Mouse (Mus musculus): ENCODE measurements at regions not wholly inside any gene's neighbourhood (a gene's known extent, or its start where the extent isn't known, plus 50 kb on each side); places are given as distances from the start of the nearest gene placed in this dataset.

DNA sequence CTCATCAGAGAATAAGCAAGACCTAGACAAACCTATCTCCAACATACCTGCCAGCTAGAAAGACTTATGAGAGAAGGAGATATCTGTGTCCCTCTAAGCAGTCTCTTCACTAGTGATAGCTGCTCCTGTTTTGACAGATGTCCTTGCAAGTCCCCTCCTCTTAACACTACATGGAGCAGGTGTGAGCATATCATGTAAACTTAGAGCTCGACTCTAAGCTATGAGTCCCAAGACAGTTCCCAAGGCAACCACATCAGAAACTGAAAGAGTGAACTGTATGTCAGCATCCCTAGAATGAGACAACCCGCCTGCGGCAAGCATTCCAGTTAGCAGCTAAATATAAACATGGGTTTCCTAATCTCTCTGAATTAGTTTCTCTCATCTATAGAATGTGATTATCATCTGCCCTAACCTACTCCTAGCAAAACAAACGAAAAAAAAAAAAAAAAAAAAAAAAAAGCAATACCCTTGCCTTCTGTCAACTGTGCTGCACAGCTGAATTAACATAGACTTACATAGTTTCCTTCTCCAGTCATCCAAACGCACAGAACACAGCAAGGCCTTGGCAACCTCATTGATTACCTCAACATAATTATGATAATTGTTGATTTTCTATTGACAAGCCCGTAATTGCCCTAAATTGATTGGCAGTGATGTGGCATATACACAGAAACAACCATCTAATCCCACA is 383.4 kb downstream of the Samd5 start:
- DNase-seq, result no peak

DNA sequence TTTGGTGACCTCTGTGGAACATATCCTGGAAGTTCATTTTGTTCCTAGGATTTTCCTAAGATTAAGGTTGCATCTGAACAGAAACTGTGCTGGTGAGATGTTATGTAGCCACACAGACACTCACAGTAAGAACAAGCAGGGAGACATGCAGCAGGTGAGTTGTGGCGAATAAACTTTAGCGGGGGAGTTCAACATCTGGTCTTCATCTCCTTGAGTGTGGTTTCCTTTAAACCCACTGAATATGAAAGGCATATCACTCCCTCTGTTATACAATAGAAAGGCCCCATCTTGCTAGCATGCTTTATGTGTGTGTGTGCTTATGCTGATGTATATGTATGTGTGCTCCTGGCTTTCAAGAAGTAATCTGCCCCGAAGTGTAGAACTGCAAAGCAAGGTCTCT is 387.1 kb upstream of the Sash1 start:
- DNase-seq, result no peak

DNA sequence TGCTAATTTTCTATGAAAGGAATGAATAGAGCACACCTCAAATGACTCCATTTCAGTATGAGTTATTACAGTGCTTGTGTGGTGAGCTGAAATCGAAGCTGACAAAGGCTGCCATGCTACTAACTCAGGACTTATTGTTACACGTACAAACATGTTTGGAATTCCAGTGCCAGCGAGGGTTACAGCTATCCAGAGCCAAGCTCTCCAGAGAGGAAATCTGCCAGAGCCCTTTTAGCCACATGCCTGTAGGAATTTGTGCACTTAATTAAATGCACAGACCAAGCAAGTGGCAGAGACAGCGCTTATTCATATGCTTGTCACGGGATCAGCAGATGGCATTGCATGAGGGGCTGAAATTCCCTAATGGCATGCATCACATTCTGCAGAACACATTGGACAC is 386.4 kb upstream of the Sash1 start:
- DNase-seq, result no peak

DNA sequence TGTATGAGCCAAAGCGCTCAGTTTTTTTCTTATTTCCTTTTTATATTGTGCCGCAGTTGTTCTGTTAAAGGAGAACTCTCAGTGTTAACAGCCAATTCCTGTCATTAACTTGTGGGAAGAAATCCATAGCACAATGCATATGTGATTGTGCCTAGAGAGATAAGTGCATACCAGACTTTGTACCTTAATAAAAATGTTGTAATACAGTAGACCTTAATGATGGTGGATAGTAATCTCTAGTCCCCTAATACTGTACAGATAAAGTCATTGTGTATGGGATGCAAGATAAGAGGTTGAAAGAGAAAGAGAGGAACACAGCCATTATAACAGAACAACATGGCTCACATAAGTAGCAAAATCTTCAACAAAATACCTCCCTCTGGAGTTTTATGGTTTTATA is 379.7 kb upstream of the Sash1 start:
- no peak for DNase-seq

DNA sequence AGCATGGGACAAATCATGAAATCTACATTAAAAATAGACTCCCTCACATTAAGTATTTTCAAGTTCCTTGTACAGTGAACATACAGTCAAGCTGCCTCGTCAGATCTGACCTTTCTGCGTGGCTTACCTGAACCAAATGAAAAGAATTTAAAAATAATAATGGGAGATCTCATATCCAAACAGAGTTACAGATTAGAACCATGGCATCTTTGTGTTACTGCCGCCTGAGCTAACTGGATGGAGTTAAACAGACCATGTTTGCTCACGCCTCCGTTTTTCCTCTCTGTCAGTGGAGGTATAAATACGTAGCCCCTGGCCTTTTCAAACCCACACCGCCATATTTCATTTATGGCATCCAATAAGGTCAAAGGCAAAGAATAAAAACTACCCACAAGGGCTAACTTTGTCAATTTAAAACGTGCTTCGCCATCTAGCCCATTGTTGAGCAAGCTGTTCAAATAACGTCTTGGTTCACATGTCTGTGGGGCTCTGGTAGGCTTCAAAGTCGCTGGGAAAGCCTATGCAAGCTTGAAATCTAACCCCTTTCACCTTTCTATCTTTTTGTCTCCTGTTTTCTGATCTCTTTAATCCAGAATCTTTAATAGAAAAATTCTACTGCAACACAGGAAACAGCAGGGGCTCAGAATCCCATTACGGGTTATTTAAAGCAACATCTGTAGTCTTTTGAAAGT is 378.6 kb upstream of the Sash1 start:
- DNase-seq, result no peak

DNA sequence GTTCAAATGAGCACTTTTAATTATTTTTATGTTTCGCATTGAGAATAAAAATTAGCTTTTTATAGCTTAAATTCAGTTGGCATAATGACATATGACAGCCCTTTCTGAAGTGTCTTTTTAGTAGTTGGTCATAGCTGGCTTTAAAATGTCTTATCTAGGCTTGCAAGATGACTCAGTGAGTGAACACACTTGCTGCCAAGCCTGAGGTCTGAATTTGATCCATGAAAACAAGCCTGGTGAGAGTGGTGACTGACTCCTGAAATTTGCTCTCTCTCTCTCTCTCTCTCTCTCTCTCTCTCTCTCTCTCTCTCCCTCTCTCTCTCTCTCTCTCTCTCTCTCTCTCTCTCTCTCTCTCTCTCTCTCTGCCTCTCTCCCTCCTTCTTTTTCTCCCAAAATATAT is 372.8 kb upstream of the Sash1 start:
- no peak for DNase-seq

DNA sequence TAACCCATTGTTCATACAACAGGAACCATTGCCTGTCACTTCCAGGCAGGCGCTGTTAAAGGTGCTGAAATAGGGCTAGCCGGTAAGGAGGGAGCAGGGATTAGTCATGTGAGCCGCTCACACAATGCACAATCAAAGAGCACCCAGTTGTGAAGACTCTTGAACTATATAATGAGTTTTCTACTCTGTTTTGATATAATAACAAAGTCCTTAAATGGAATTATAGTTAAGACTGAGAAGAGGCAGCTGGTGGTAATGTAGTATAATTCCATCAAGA is 367.0 kb upstream of the Sash1 start:
- no peak for DNase-seq

DNA sequence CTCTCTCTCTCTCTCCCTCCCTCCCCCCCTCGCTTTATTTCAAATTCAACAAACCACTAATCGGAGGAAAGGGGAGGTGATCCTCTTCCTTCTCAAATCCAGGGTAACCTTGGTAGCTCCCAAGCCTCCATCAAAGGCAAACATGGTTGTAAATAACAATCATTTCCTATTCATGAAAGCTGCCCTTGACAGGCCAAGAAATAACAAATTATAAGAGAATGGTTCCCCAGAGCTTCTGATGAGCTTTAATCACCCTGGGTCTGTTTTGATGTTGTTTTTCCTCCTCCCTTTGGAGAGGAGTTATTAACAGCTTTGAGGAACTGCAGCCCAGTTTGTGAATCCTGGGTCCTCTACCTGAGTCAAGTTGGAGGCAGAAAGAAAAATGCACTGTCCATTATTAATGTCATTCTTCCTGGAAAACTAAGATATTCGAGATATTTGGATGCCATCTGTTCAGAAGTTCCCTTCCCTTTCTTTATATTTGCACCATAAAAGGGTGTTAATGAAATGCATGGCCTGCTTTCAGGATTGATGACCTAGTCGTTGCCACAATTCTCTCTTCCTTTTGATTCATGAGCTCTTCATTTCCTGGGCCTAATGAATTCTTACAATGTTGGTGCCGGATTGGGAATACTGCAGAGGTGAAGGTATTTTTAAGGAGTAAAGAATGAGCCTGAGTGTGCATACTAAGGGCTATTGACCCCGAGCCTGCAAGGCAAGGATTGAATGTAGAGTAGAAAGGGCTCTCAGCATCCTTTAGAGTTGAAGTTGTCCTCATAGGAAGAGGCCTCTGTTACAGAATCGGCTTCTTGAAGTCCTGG is 366.5 kb upstream of the Sash1 start:
- DNase-seq, result no peak

DNA sequence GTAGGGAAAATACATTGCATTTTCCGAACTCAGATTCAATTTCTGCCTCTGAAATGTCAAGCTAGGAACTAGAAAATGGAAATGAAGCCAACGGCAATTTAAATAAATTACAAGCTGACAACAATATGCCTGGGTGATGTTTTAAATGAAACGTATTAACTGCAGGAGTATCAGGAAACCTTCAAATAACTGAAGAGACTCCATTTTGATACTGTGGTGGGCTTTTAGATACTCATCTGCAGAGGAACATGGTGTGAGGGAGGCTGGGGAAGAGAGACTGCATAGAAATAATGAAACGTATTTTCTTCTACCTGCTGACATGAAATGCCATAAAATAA is 357.4 kb upstream of the Sash1 start:
- no peak for DNase-seq

DNA sequence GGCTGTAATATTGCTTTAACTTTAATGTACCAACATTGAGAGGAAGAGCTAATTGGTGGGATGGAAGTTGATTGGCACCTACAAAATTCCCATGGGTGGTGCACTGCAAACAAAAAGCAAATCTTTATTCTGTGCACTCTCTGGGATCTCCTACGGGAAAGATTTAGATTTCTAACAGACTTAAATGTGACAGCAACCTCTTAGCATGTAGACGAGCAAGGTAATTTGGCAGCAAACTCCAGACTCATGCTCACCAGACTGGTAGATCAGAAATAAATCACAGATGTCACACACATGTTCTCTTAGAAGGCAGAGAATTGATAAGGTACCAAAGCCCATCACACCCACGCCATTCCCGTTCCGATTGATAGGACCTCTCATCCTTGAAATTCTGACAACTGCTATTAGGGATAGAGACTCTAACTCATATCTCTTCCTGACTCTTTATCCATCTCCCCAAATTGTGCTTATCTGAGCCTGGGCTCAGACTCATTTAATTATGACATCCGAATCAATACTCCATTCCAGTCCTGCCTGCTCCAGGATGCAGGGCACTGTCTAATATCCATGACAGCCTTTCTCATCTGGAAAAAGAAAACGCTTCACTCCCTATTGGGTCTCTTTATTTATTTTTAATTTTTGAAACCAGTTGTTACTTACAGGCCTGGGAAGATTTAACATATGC is 356.9 kb upstream of the Sash1 start:
- no peak for DNase-seq

DNA sequence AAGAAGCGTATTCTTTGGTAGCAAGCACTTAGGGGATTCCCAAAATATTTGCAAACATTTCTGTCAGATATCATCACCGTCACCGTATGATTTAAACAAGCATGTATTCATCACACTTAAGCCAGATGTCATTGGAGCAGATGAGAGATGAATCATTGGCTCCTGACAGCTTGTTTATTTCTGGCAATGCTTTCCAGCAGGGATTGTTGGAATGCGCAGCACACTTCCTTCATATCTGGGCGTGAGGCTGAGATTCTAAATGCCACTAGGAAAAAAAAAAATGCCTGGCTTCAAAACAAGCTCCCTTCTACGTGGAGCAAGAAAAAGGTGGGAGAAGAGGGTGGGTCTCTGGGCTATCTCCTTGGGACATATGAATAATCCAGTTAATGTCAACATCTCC is 354.1 kb upstream of the Sash1 start:
- DNase-seq, result no peak

DNA sequence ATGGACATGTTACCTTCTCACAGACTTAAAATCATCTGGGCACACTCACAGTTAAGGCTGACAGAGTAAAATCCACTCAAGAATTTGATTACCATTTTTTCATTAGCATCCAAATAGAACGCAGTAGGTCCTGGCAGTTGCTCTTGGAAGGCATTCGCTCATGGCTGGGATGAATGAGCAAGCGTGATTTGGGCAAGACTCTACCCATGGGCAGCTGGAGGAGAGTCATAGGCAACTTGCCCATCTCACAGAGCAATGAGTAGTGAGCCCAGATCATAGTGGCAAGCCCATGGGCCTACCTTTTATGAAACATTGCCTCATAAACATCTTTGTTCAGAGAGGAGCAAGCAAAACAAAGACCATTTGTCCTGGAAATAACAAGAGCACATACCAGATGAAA is 345.9 kb upstream of the Sash1 start:
- DNase-seq, result no peak

DNA sequence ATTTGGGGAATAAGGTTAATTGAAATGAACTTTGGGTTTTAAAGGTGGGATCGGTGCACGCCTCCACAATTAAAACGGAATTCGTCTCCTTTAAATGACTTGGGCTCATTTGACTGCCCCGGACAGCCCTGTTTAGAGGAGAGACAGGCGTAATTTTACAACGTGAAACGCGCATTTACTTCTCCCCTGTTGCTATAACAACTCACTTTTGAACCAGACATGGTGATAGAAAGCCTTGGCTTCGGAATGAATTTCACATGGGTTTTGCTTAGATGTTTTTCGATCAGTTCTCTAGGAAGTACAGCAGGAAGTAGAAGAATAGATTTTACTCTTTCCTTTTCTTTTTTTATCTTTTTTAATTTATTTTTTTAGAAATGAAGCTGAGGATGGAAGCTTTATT is 343.2 kb upstream of the Sash1 start:
- no peak for DNase-seq

DNA sequence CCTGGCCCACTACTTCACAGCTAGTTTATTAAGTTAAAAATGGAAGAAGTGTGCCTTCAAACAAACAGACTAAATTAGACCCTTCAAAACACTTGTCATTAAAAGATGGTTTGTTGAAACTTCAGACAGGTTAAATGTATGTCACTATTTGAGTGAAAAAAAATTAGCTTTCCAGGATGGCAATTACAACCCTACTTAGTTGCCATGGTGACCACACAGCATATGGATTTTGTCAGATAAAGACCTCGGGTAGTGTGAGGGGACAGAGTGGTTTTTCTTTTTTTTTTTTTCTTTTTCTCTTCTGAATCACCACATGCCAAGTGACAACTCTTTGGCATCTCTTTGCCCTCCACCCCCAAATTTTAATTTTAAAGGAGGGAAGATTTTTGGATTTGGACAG is 341.5 kb upstream of the Sash1 start:
- DNase-seq, result no peak

DNA sequence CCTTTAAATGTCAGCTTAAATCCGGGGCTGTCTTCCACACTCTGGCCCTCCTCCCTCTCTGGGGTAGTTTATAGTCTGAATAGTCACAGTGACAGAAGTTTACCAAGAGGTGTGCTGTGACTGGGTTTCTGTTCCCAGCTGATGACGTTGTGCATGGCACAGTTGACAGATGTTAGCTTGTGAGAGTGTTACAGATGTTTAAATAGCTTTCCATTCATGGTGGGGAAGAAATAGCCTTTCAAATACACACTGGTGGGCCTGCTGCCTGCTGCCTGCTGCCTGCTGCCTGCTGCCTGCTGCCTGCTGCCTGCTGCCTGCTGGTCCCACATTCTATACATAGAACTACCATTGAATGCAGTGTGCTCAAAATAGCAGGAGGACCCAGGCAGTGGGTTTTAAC is 324.8 kb upstream of the Sash1 start:
- no peak for DNase-seq

DNA sequence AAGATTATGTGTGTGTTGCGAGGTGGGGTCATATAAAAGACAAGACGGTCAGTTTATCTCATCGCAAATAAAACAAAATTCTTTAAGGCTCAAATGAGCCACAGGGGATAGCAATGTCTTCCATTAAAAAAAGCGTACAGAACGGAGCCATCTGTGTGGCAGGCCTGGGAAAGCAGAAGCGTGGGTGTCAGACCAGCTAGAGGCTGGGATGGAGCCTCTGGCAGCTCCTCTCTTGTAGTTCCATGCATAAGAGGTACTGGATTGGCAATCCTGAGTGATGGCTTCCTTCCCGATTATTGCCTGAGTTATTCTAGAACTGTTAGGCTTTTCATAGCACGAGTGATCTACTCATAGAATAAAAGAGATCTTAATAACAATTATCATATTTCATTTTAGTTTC is 318.2 kb upstream of the Sash1 start:
- DNase-seq, result no peak

DNA sequence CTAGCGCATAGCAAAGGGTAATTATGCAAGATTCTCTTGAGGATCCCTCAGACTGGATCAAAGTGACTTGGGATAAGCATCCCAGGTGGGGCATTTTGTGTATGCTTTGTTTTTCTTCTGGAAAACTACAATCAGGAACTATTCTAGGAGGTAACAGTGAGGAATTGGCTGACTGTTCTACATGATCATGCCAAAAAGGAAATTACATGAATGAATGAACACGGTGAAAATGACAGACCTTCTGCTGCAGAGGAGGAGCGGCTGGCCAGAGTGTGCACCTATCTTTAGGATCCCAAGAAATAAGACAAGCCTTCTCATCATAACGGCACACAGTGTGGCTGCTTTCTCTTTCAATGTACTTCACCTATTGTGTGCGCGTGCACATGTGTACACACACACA is 317.5 kb upstream of the Sash1 start:
- no peak for DNase-seq

DNA sequence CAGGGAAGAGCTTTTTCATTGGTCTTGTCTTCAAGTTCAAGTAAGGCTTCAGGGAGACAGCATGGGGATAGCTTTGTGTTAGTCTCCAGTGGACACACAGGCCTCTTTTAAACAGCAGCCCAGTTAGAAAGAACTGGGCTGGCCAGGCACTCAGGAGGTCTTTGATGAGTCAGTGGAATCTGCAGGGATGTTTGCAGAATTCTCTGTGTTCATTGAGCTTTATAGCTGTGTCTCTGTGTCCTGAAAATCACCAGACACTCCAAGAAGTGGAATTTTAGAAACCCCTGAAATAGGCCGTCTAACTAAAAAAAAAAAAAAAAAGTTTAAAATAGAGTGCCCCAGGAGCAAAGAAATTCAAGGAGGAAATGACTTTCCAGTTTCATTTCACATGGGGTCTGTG is 317.1 kb upstream of the Sash1 start:
- no peak for DNase-seq

DNA sequence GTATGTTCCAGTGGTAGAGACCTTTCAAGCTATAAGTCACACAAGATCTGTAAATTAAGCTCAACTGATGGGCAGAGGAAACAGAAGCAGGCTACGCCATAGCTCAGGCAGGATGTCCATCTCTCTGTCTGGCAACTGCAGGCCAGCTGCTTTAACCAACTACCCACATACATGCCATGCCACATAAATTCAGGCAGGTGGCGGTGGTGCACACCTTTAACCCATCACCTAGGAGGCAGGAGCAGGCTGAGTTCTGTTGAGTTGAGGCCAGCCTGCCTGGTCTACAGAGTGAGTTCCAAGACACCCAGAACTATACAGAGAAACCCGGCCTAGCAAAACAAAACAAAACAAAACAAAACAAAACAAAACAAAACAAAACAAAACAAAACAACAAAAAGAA is 289.1 kb upstream of the Sash1 start:
- no peak for DNase-seq

DNA sequence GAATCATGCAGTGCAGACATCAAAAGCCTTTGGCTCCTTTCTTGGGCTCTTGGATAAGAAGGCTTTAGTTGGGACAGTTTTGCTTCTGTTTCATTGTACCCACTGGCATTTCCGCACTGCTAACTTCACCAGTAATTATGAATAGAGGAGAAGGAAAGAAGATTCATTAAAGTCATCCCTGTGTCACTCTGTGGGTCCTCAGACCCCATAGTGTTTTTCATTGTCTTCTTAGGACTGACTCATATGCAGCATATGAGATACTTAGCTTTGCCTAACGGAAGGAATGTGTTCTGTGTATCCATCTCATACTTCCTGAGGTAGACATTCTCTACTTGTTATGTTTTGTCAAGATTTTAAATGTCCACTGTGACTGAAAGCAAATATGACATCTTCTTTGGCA is 287.6 kb upstream of the Sash1 start:
- no peak for DNase-seq

DNA sequence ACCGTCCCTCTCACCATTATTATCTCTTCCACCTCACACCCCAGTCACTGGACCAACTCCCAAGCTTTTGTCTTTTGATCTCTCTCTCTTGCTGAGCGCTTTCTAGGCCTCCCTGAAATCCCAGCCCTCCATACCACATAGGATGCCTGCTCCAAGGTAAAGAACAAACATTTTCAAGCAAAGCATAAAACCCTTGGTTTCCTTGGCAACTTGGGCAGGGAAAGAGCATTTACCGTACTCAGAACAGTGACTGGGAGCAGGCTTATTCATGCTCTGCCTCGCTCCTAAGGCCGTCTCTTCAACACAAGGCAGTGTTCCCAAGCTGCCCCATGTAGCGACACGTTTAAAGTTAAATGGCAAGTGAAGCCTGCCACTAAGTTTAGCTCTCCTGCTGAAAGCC is 282.9 kb upstream of the Sash1 start:
- no peak for DNase-seq

DNA sequence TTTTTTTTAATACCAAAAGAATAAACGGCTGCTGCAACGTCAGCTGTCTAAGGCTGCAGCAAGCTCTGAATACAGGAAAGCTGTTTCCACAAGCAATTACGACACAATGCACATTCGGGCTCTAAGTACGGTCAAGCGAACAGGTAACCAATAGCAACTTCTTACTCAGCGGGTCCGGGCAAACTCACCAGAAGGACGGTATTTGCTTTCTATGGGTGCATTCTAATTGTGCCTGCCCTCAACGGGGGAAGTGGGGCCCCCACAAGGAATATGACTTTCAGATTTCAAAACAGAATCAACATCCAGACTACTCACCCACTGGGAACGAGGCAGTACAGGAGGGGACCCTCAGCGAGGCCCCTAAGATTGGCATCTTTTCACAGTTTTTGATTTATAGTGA is 280.1 kb upstream of the Sash1 start:
- DNase-seq, result no peak

DNA sequence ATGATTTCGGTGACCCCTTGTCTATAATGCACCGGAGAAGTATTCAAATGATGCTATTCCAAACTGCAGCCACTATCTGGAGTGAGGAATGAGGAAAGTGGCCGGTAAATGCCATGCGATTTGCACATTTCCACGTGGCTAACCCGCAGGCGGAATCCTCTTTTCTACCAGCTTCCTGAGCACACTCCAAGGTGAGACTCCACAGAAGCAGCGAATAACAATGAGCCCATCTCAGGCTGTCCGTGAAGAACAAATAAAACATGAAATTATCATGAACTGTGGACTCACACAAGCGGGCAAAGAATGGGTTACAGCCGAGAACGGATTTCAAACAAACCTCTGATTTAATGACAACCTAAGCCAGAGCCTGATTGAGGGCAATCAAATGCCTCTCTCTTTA is 279.7 kb upstream of the Sash1 start:
- DNase-seq, result no peak

DNA sequence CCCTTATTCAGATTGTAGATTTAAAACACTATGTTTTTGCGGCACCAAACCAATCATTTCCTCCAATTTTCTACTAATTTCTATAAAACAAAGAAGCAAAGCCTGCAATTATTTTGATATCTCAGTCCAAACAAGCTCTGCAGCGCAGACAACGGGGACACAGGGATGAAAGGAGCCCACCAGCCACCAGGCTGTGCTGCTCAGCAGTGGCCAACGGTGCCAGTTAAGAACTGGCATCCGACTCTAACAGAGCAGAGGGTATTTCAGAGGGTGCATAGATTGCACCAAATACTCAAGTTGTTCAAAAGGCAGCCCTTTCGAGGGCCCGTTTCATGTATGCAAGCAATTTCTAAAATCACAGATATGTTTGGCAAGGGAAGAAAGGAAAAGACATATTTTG is 278.5 kb upstream of the Sash1 start:
- no peak for DNase-seq
